Mouse (Mus musculus): ENCODE results near the gene B4galnt3. TPM values are rescaled to one million over a fixed set of nuclear protein-coding genes. Genes with fewer than 3 reads are reported as not detected.
"Not testable (repeated sequence)": the region's sequence is repeated elsewhere in the genome, so short reads cannot be mapped to it uniquely, and the experiment has no call there.

Gene B4galnt3
- polyA plus RNA-seq, 1 experiment from 2014 or later: 0.31 TPM

GRCm38 (mm10) chr6:120306859-120307594 lies 12.7 kb upstream of the B4galnt3 start:
- WGBS: 72% methylated on average over 3 of the region's 3 CpGs
- ATAC-seq (ENCODE audit: extremely low read depth, insufficient number of reproducible peaks, low FRiP score, low TSS enrichment): no peak
- no peak overlapping the region for H3K27ac ChIP-seq (replicated peaks)
- no peaks in the 10 kb centered on the region for H3K36me3 ChIP-seq
- no peak overlapping the region for H3K4me3 ChIP-seq
- H3K4me2 ChIP-seq: no peak overlapping the region
- peaks cover 23% of the 10 kb centered on the region; the same call in 1 of the 2 replicates for H3K27me3 ChIP-seq (replicated peaks)
- H3K9me3 ChIP-seq: no peaks in the 10 kb centered on the region
- no peak overlapping the region for H3K9ac ChIP-seq
- peaks cover 33% of the 10 kb centered on the region for H3K4me1 ChIP-seq

- no peak for ATAC-seq (ENCODE audit: extremely low read depth, insufficient number of reproducible peaks, low FRiP score, low TSS enrichment)
- H3K9me3 ChIP-seq: no peaks in the 10 kb centered on the region
- peaks cover 26% of the 10 kb centered on the region; the same call in 1 of the 2 replicates for H3K27me3 ChIP-seq (replicated peaks)
- WGBS: 13% methylated on average over 16 of the region's 16 CpGs
- H3K4me3 ChIP-seq: peak overlapping the region; percentile 33
- H3K27ac ChIP-seq (replicated peaks): no peak overlapping the region
- H3K4me2 ChIP-seq: peak overlapping the region; percentile 62
- H3K9ac ChIP-seq: peak overlapping the region; percentile 64
- peaks cover 15% of the 10 kb centered on the region for H3K4me1 ChIP-seq
- H3K36me3 ChIP-seq: no peaks in the 10 kb centered on the region
Measured at GRCm38 (mm10) chr6:120302755-120303316, 8.5 kb upstream of the B4galnt3 start.

- H3K4me3 ChIP-seq: no peak overlapping the region
- H3K4me1 ChIP-seq: peaks cover 5% of the 10 kb centered on the region; the same call in 1 of the 2 replicates
- WGBS: 19% methylated on average over 6 of the region's 6 CpGs
- no peaks in the 10 kb centered on the region for H3K36me3 ChIP-seq
- H3K9ac ChIP-seq: no peak overlapping the region
- no peaks in the 10 kb centered on the region for H3K9me3 ChIP-seq
- peaks cover 28% of the 10 kb centered on the region for H3K27me3 ChIP-seq (replicated peaks)
- H3K4me2 ChIP-seq: no peak overlapping the region
- ATAC-seq (ENCODE audit: extremely low read depth, insufficient number of reproducible peaks, low FRiP score, low TSS enrichment): no peak
- no peak overlapping the region for H3K27ac ChIP-seq (replicated peaks)
Measured at GRCm38 (mm10) chr6:120301137-120301536, 6.8 kb upstream of the B4galnt3 start.

GRCm38 (mm10) chr6:120296589-120296988 lies 2.2 kb upstream of the B4galnt3 start:
- not testable (repeated sequence) for H3K36me3 ChIP-seq; H3K9me3 ChIP-seq; H3K27ac ChIP-seq (replicated peaks); H3K9ac ChIP-seq; H3K4me3 ChIP-seq; ATAC-seq (ENCODE audit: extremely low read depth, insufficient number of reproducible peaks, low FRiP score, low TSS enrichment); H3K4me1 ChIP-seq; H3K4me2 ChIP-seq
- 93% methylated on average over 2 of the region's 2 CpGs for WGBS
- H3K27me3 ChIP-seq (replicated peaks): peaks cover 45% of the 10 kb centered on the region

GRCm38 (mm10) chr6:120294785-120295133 lies 400 bp upstream of the B4galnt3 start:
- no peak overlapping the region for H3K27ac ChIP-seq (replicated peaks)
- H3K9ac ChIP-seq: peak overlapping the region; percentile 79
- WGBS: under 1% methylated on average over 15 of the region's 16 CpGs

GRCm38 (mm10) chr6:120291396-120292009 lies 2.9 kb downstream of the B4galnt3 start:
- no peak overlapping the region for H3K4me2 ChIP-seq
- H3K9ac ChIP-seq: no peak overlapping the region
- ATAC-seq (ENCODE audit: extremely low read depth, insufficient number of reproducible peaks, low FRiP score, low TSS enrichment): no peak
- H3K9me3 ChIP-seq: no peaks in the 10 kb centered on the region
- H3K4me1 ChIP-seq: peaks cover 8% of the 10 kb centered on the region
- H3K27me3 ChIP-seq (replicated peaks): peaks cover 48% of the 10 kb centered on the region
- H3K27ac ChIP-seq (replicated peaks): no peak overlapping the region
- WGBS: 68% methylated on average over 7 of the region's 7 CpGs
- no peaks in the 10 kb centered on the region for H3K36me3 ChIP-seq
- no peak overlapping the region for H3K4me3 ChIP-seq

More at GRCm38 (mm10) chr6:120294785-120295133, 400 bp upstream of the B4galnt3 start:
- no peak for ATAC-seq (ENCODE audit: extremely low read depth, insufficient number of reproducible peaks, low FRiP score, low TSS enrichment)
- peak overlapping the region; percentile 68 for H3K4me3 ChIP-seq
- H3K4me1 ChIP-seq: peaks cover 8% of the 10 kb centered on the region
- H3K4me2 ChIP-seq: peak overlapping the region; percentile 90
- H3K36me3 ChIP-seq: no peaks in the 10 kb centered on the region
- H3K9me3 ChIP-seq: no peaks in the 10 kb centered on the region
- H3K27me3 ChIP-seq (replicated peaks): peaks cover 48% of the 10 kb centered on the region

- Histone ChIP-seq H3K4me3 (no peak overlapping the region), H3K36me3 (no peaks in the 10 kb centered on the region), H3K4me2 (no peak overlapping the region), H3K27me3 (replicated peaks) (peaks cover 30% of the 10 kb centered on the region), H3K4me1 (0 out of 2 replicates have a peak, but pooled peaks cover 3% of the 10 kb centered on the region), H3K27ac (replicated peaks) (no peak overlapping the region), H3K9me3 (no peaks in the 10 kb centered on the region), H3K9ac (no peak overlapping the region)
- ATAC-seq (ENCODE audit: extremely low read depth, insufficient number of reproducible peaks, low FRiP score, low TSS enrichment): no peak
- WGBS: 82% methylated on average over 4 of the region's 4 CpGs
Measured at GRCm38 (mm10) chr6:120289430-120289829, 4.9 kb downstream of the B4galnt3 start.

GRCm38 (mm10) chr6:120288541-120288940 lies 5.8 kb downstream of the B4galnt3 start:
- no peak for ATAC-seq (ENCODE audit: extremely low read depth, insufficient number of reproducible peaks, low FRiP score, low TSS enrichment)
- H3K4me1 ChIP-seq: no peaks in the 10 kb centered on the region
- WGBS: 26% methylated on average over 7 of the region's 7 CpGs
- no peak overlapping the region for H3K4me3 ChIP-seq
- no peaks in the 10 kb centered on the region for H3K9me3 ChIP-seq
- peaks cover 21% of the 10 kb centered on the region for H3K27me3 ChIP-seq (replicated peaks)
- no peak overlapping the region for H3K4me2 ChIP-seq
- no peaks in the 10 kb centered on the region for H3K36me3 ChIP-seq
- H3K27ac ChIP-seq (replicated peaks): no peak overlapping the region
- H3K9ac ChIP-seq: no peak overlapping the region

GRCm38 (mm10) chr6:120287279-120287678 lies 7.1 kb downstream of the B4galnt3 start:
- no peaks in the 10 kb centered on the region for H3K9me3 ChIP-seq
- no peak overlapping the region for H3K4me2 ChIP-seq
- no peak for ATAC-seq (ENCODE audit: extremely low read depth, insufficient number of reproducible peaks, low FRiP score, low TSS enrichment)
- no peak overlapping the region for H3K9ac ChIP-seq
- no peaks in the 10 kb centered on the region for H3K36me3 ChIP-seq
- H3K4me1 ChIP-seq: no peaks in the 10 kb centered on the region
- H3K4me3 ChIP-seq: no peak overlapping the region
- 80% methylated on average over 9 of the region's 9 CpGs for WGBS
- no peak overlapping the region for H3K27ac ChIP-seq (replicated peaks)
- H3K27me3 ChIP-seq (replicated peaks): peaks cover 8% of the 10 kb centered on the region

GRCm38 (mm10) chr6:120276874-120277449 lies 17.4 kb downstream of the B4galnt3 start:
- no peak overlapping the region for H3K27ac ChIP-seq (replicated peaks)
- no peaks in the 10 kb centered on the region for H3K36me3 ChIP-seq
- no peaks in the 10 kb centered on the region for H3K9me3 ChIP-seq
- WGBS: 67% methylated on average over 7 of the region's 7 CpGs
- H3K4me1 ChIP-seq: peaks cover 43% of the 10 kb centered on the region
- H3K27me3 ChIP-seq (replicated peaks): no peaks in the 10 kb centered on the region
- no peak overlapping the region for H3K4me3 ChIP-seq
- no peak overlapping the region for H3K9ac ChIP-seq
- no peak overlapping the region for H3K4me2 ChIP-seq
- no peak for ATAC-seq (ENCODE audit: extremely low read depth, insufficient number of reproducible peaks, low FRiP score, low TSS enrichment)

- Histone ChIP-seq H3K36me3 (no peaks in the 10 kb centered on the region), H3K27me3 (replicated peaks) (no peaks in the 10 kb centered on the region), H3K4me1 (peaks cover 49% of the 10 kb centered on the region), H3K4me3 (no peak overlapping the region), H3K27ac (replicated peaks) (peak overlapping the region; percentile 88), H3K9ac (peak overlapping the region; percentile 66), H3K9me3 (no peaks in the 10 kb centered on the region), H3K4me2 (peak overlapping the region; percentile 36)
- peak; percentile 10; the same call in 1 of the 2 replicates for ATAC-seq (ENCODE audit: extremely low read depth, insufficient number of reproducible peaks, low FRiP score, low TSS enrichment)
- 41% methylated on average over 6 of the region's 6 CpGs for WGBS
Measured at GRCm38 (mm10) chr6:120275301-120275700, 19.1 kb downstream of the B4galnt3 start.

Data from heart, embryonic 13.5 days (tissue).